Mouse (Mus musculus) liver, postnatal 0 days (tissue): ENCODE results near the gene Cited4.

ENCODE experiments used
- CTCF ChIP-seq: sonication (generic); IDR thresholded peaks from 2 replicates; pipeline ENCODE4 v1.5.1; 2016; ENCODE audit warnings: antibody characterized with exemption, low read depth
- EP300 ChIP-seq: IDR thresholded peaks from 2 replicates; pipeline ENCODE4 v1.6.1; 2016; ENCODE audit warnings: antibody characterized with exemption, low read depth, mild to moderate bottlenecking

DNA sequence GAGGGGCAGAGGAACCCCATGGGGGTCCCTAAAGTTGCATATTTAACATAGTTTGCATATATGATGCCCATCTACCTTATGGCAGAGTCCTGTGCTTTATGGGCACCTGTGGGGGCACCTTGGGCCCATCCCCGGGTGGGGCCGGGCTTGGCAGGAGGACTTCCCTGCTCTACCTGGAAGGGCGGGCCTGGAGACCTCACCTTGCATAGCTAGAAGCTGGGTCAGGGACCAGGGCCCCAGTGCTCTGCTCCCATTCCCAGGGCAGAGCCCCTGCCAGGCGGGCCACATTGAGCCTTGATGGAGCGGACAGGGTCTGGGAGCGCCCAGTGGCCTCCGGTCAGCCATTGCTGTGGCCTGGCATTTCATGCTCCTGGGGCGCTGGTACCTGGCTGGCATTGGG lies 31.0 kb downstream of the Cited4 start:
- TF ChIP-seq CTCF (no peak), EP300 (no peak)
